Mouse (Mus musculus) limb, embryonic 11.5 days (tissue): ENCODE data around the gene Nudt5. TPM values are rescaled to one million over a fixed set of nuclear protein-coding genes. Genes with fewer than 3 reads are reported as not detected.

ENCODE experiments used
- polyA plus RNA-seq: library from polyadenylated mRNA; unstranded; fragments of >200 nt; fragmentation: Nextera tagmentation; extraction: Ambion mirVana; gene quantifications from 2 replicates; pipeline ENCODE4 v1.2.1, GENCODE M21; 2014

Nudt5 gene
- polyA plus RNA-seq, 1 experiment from 2014 or later: 105 TPM

Other genes starting within 250 kb of the Nudt5 start
- 0.92 and 1.2 TPM in 2 replicates for gene Camk1d, start 130.5 kb upstream of the Nudt5 start, polyA plus RNA-seq
- 352 and 390 TPM in 2 replicates for gene Cdc123, start 145 bp downstream of the Nudt5 start, polyA plus RNA-seq
- 2.2 and 2.5 TPM in 2 replicates for gene Gm13199, start 17.9 kb downstream of the Nudt5 start, polyA plus RNA-seq
- gene Sec61a2, start 50.4 kb downstream of the Nudt5 start, polyA plus RNA-seq: 81.9 and 87.1 TPM in 2 replicates
- gene Dhtkd1, start 97.8 kb downstream of the Nudt5 start, polyA plus RNA-seq: 5.2 and 5.7 TPM in 2 replicates
- 13.6 and 15.9 TPM in 2 replicates for gene Upf2, start 106.5 kb downstream of the Nudt5 start, polyA plus RNA-seq